Mouse (Mus musculus): Measurements from ENCODE around the gene Agtrap.

Agtrap gene

GRCm38 (mm10) chr4:148101801-148102527 is 14.1 kb upstream of the Agtrap start:
- peak; percentile 72 for DNase-seq

- no peak for DNase-seq
These were observed 10.8 kb upstream of the Agtrap start for GRCm38 (mm10) chr4:148098666-148099065.

DNA sequence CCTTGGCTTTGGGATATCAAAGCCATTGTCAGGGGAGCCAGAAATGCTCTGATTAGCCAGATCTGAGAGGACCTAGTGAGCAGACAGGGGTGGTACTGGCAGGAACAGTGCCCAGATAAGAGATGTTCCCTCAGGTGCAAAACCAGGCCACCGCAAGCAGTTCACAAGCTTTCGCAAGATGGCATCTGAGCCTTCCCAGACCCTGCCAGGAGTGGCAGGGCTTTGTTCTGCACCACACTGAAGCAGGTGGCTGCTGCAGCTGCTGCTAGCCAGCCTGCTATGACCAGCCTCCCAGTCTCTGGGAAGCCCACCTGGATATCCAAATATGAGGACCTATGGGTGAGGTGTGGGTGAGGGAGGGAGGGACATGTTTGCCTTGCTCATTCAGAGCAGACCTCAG is 10.1 kb upstream of the Agtrap start:
- no peak for DNase-seq

- DNase-seq = no peak
These were observed 7.2 kb upstream of the Agtrap start for GRCm38 (mm10) chr4:148095081-148095480.

- no peak for DNase-seq
These were observed 6.3 kb upstream of the Agtrap start for GRCm38 (mm10) chr4:148094161-148094560.

DNA sequence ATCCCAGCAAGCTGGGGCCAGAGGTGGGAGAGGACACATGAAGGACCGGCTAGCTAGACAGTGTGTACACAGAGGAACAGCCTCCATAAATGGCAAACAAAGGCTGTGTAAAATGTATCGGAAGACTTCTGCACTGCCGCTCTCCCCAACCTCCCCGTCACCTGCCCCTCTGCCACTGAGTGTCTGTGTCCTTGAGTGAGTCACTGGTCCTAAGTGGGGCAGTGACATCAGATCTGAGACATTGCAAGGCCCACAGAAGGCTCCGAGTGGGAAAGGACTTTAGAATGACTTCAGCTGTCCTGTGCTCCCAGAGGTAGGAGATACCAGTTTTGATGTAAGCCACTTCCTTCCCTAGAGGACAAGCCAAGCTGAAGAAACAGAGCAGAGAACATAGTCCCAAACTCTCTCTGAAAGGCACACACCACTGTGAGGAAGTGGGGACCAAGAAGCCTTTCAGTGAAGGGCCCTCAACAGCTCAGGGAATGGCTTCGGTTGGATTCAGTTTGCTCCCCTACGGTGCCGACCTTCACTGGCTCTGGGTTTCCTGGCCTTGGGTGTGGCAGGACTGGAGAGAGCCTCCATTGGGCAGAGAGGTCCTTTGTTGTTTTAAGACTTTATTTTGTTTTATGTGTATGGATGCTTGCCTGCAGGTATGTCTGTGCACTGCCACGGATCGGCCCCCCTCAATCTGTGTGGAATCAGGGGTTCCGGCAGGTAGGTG is 4.9 kb upstream of the Agtrap start:
- no peak for DNase-seq

DNA sequence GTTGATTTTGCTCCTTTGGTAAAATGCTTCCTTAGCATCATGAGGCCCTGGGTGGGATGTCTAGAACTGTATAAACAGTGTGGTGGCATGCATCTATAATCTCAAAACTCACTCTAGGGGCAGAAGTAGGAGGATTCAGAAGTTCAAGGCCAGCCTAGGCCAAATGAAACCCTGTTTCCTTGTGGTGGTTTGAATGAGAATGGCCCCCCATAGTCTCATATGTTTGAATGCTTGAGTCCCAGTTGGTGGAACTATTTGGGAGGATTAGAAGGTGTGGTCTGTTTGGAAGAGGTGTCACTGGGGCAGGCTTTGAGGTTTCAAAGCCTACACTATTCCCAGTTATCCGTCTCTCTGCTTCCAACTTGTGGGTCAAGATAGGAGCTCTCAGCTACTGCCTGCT is 3.4 kb upstream of the Agtrap start:
- DNase-seq = no peak

GRCm38 (mm10) chr4:148089166-148089565 is 1.3 kb upstream of the Agtrap start:
- no peak for DNase-seq

DNA sequence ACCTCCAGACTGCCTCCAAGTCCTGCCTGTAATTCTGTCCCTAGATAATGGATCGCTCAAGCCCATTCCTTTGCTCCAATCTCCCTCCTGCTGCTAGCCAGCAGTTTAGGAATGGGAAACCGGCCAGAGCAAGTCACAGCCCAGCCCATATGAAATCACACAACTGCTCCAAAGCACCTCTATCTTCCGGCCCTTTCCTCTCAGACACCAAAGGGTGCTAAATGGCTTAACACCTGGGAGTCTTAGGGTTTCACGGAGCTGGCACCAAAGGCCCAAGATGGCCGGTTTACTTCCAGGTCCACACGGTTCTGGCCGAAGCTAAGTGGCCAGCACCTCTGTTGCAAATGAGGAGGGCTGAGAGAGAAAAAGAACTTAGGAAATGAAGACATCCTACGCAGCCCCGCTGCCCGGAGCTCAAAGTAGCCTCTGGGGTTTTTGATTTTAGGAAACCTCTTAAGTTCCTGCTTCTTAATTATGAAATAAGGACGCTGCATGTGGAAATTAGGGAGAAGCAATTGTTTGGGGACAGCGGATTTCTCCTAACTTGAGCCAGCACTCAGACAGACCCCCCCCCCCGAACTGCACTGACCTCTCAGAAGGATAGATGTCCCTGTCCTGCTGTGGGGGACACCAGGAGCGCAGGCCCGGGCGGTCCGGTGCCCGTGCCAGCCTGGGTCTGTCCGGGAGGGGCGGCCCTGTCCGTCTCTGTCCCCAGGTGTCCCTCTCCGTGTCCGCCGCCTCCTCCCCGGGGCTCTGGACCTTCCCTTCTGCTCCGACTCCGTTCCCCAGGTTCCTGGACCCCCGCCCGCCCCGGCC is 532 bp downstream of the Agtrap start:
- DNase-seq = no peak

- no peak for DNase-seq
These were observed 1.9 kb downstream of the Agtrap start for GRCm38 (mm10) chr4:148085907-148086305.

DNA sequence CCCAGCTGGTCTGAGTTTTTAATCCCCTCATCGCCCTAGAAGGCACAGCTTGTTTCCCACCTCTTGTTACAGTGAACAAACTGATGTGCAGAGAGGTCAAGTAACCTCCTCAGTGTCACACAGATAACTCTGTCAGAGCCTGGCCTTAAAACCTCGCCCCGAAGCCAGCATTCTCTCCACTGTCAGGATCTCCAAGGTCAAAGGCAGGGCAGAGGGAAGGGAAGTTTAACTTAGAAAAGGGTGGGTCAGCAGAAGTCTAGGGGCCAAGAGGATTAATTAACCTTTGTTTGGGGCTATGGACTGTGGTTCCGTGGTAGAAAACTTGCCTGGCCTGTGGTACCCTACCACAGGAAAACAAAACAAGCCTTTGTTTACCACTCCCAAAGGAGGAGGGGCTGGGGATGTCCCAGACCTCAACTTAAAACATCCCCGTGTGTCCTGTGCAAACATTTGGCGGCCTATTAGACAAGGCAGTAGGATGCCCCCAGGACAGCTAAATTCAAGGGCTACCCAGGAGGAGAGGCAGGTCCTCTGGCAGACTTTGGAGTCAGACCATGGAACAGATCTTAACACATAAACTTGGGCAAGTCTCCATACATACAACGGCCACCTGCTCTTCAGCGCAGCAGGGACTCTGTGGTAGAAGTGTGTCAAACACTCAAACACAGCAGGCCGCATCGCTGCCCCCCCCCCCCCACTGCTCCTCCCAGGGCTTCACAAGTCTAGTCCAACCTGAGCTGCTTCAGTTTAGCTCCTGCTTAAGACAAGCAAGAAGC is 2.5 kb downstream of the Agtrap start:
- no peak for DNase-seq

DNA sequence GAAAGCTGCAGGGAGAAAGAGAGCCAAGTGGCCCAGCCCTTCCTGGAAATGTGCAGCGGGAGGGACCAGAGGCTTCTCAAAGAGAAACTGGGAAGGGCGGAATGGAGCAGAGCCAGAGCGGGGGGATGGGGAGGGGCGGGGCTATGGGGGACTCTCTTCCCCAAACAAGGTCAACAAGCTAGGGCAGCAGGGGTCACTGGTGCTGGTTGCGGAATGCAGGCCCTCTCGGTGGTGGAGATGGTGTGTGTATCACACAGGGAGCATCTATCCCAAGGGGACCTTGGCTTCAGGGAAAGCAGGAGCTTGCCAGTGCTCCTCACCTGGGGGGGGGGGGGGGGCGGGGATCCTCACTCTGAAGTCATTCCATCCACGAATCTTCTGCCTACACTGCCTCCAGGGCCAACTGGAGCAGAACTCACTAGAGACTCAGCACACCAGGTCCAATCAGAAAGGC is 3.5 kb downstream of the Agtrap start:
- no peak for DNase-seq

DNA sequence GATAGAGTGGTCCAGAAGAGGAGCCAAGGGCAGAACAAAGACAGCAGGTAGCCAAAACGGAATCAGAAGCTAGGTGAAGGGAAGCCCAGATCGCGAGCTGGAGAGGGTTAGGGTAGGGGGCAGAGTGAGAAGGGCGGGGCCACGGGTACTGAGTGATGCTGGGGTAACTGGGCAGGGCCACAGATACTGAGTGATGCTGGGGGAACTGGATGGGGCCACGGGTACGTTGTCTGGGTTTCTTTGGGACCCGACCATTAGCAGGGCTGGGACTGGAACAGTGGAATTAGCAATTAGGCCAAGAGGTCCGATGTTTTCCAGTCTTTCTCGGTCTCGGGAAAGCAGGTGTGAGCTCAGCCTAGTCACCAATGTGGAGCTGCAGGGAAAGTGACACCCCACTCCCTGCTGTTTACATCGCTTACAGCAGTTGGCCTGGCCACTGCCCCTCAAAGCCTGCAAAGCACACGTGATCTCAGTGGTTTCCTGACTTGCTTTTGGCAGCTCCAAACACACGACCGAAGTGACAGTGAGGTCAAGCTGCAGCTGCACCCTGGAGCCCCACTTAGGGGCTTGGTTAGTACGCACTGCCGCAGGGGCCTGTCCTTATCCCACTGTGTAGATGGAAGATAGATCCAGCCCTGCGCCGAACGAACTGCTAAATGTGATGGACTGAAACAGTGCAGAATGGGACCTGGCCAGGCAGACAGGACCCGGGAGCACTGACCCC is 4.5 kb downstream of the Agtrap start:
- DNase-seq = no peak

DNA sequence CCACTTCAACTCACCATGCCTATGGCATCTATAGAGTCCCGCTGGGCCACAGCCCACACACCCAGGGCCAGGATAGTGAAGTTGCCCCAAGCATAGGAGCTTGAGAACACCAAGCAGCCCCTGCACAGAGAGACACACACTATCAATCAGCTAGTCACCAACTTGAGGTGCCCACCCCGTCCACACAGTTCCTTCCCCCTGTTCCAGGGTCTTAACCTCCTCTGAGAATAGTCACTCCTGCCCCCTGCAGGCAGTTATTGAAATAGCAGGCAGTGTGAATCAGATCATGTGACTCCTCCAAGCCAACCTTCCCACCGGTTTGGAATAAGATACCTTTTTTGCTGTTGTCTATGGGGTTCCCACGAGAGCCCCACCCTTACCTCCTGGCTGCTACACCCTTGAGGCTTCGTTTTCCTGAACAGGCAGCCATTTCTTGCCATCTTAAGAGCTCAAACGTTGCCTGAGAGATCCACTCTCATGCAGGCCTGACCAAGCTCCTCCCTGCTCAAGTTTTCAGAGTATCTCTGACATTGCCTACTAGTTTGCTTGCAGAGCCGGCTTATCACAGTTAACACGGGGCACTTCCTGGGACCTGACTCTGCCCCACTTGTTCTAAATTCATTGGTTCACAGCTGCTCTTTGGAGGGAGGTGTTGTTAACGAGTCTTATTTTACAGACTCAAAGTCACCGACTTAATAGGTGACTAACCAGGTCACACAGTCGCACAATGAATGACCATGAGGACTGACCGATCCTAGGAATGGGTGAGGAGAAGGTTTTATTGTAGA is 5.4 kb downstream of the Agtrap start:
- DNase-seq = peak; percentile 51

DNA sequence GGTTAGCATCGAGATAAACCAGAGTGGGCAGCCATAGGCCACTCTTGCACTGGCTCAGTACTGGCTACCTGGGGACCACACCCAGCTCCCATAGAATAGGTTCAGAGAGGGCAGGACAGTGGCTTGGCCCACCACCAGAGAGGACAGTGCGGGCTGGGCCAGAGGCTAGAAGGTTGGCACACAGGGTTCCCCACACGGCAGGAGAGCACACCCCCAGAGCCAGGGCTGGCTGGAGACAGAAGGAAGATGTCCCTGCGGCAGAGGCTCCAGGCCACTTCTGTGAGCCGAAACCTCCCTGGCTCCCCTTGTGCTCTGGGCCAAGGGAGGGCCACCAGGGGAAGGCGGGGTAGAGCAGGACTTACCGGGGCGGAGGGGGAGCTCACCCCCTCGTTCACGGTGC is 6.6 kb downstream of the Agtrap start:
- no peak for DNase-seq

- no peak for DNase-seq
These were observed 7.2 kb downstream of the Agtrap start for GRCm38 (mm10) chr4:148080597-148080973.

DNA sequence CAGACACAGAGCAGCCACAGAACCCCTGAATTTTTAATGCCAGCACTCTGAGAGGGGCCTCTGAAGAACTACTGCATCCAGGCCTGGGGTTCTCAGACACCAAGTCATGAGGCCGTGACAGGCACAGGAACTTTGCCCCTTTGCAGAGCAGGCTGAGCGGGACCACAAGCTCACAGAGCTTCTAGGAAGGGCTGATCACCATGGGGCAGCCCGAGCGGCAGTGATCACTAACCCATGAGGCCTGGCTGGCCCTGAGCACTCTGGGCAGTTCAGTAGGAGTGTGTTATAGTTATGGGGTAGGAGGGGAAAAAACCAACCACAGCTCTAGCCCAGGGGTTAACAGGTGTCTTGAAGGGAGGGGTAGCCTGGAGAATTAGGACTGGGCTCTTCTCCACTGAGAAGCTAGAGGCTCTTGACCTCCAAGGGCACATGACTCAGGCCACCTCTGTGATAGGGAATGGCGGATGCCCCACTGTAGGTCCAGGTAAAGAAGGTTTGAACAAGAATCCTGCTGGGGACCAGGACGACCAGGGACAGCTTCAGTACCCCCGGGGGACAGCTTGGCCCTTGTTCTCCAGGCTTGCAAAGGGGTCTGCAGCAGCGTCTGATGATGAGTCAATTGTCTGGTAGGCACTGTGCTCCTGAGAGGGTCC is 7.8 kb downstream of the Agtrap start:
- DNase-seq = no peak

- no peak for DNase-seq
These were observed 8.6 kb downstream of the Agtrap start for GRCm38 (mm10) chr4:148079212-148079611.

GRCm38 (mm10) chr4:148075881-148076280 is 11.9 kb downstream of the Agtrap start:
- DNase-seq = no peak

GRCm38 (mm10) chr4:148075259-148075658 is 12.6 kb downstream of the Agtrap start:
- peak; percentile 71 for DNase-seq
